Mouse (Mus musculus) left cerebral cortex, postnatal 4 days (tissue): Measurements from ENCODE around the gene Mmp13. TPM values are rescaled to one million over a fixed set of nuclear protein-coding genes. Genes with fewer than 3 reads are reported as not detected.
"Not testable (repeated sequence)": the region's sequence is repeated elsewhere in the genome, so short reads cannot be mapped to it uniquely, and the experiment has no call there.

Source experiments
- DNase-seq: peaks from one replicate; pipeline ENCODE4 v3.0.0-alpha.2; 2022
- intact Hi-C: fragments of 180-260 bp; cut with DNase I; formaldehyde crosslinking; loops from one replicate; pipeline ENCODE4 v1.15.1; 2025
- total RNA-seq, 2 experiments: library from RNA; stranded (reverse); gene quantifications; 2 replicates each; pipeline ENCODE4 v1.2.3; 2021

The Mmp13 gene
- under 1 TPM in 1 of 2 experiments, not detected in 1; 0.22 TPM for total RNA-seq

GRCm38 (mm10) chr9:7272214-7272613, at the start of gene Mmp13:
TSS of gene Mmp13 (plus strand) at chr9:7272514.
- intact Hi-C loops: no loop called here
- no peak for DNase-seq

GRCm38 (mm10) chr9:7238619-7239018, 33.7 kb upstream of the Mmp13 start:
- intact Hi-C loops: no loop called here
- no peak for DNase-seq

GRCm38 (mm10) chr9:7239967-7240366, 32.3 kb upstream of the Mmp13 start:
- intact Hi-C loops: no loop called here

GRCm38 (mm10) chr9:7252797-7253654, 19.3 kb upstream of the Mmp13 start:
- intact Hi-C loops: no loop called here

More at GRCm38 (mm10) chr9:7239967-7240366, 32.3 kb upstream of the Mmp13 start:
- no peak for DNase-seq

GRCm38 (mm10) chr9:7261667-7262066, 10.6 kb upstream of the Mmp13 start:
- intact Hi-C loops: no loop called here
- DNase-seq: no peak

More at GRCm38 (mm10) chr9:7252797-7253654, 19.3 kb upstream of the Mmp13 start:
- DNase-seq: no peak

GRCm38 (mm10) chr9:7270071-7270470, 2.2 kb upstream of the Mmp13 start:
- DNase-seq: no peak
- intact Hi-C loops: no loop called here

- intact Hi-C loops: no loop called here
- DNase-seq: no peak
These were observed 10.4 kb downstream of the Mmp13 start for GRCm38 (mm10) chr9:7282565-7283302.

- DNase-seq, intact Hi-C loops: not testable (repeated sequence)
These were observed 11.0 kb downstream of the Mmp13 start for GRCm38 (mm10) chr9:7283303-7283684.

GRCm38 (mm10) chr9:7289501-7289900, 17.2 kb downstream of the Mmp13 start:
- DNase-seq: no peak
- intact Hi-C loops: no loop called here

- intact Hi-C loops: no loop called here
- no peak for DNase-seq
These were observed 17.6 kb downstream of the Mmp13 start for GRCm38 (mm10) chr9:7289901-7290300.

- DNase-seq: no peak
- intact Hi-C loops: no loop called here
These were observed 19.8 kb downstream of the Mmp13 start for GRCm38 (mm10) chr9:7292132-7292531.

- intact Hi-C loops: no loop called here
- no peak for DNase-seq
These were observed 59.5 kb downstream of the Mmp13 start for GRCm38 (mm10) chr9:7331847-7332246.

Other genes with a start within 250 kb of the Mmp13 start
- gene Dync2h1, start 88.1 kb upstream of the Mmp13 start, total RNA-seq: 10 to 100 TPM; 24.7 to 26.4 TPM
- 10 to 100 TPM; 74.8 to 93.6 TPM for gene Dcun1d5, start 88.0 kb upstream of the Mmp13 start, total RNA-seq
- not detected for gene Mmp12, start 71.9 kb downstream of the Mmp13 start, total RNA-seq
- gene Mmp1b, start 115.5 kb downstream of the Mmp13 start, total RNA-seq: not detected
- not detected for gene Mmp3, start 173.3 kb downstream of the Mmp13 start, total RNA-seq
- gene Mmp10, start 229.8 kb downstream of the Mmp13 start, total RNA-seq: not detected